Mouse (Mus musculus) Patski (cell line): ENCODE results near the gene Sptssa. TPM values are rescaled to one million over a fixed set of nuclear protein-coding genes. Genes with fewer than 3 reads are reported as not detected.
"Not testable (repeated sequence)": the region's sequence is repeated elsewhere in the genome, so short reads cannot be mapped to it uniquely, and the experiment has no call there.

Experiments
- ATAC-seq: fragments of 100-300 bp; one replicate; pipeline ENCODE4 v1.8.0; 2021
- CTCF ChIA-PET: fragments of 350-600 bp; sonication (Branson Sonifier 250); formaldehyde crosslinking; loops from one replicate; lab custom pipeline; 2022; ENCODE audit warnings: inconsistent platforms; lab: Charles Lee
- POLR2A ChIA-PET: fragments of 350-600 bp; sonication (Branson Sonifier 250); formaldehyde crosslinking; loops from one replicate; lab custom pipeline; 2022; ENCODE audit warnings: antibody characterized with exemption, inconsistent platforms; lab: Charles Lee
- DNase-seq: peaks from one replicate; pipeline ENCODE4 v3.0.0-alpha.2; 2011; ENCODE audit warnings: low read depth, low spot score
- H3K27me3 ChIP-seq: fragments of 371-371 bp; one replicate; pipeline ENCODE4 v1.5.1; 2021
- CTCF ChIP-seq: fragments of 100-300 bp; IDR thresholded peaks from one replicate; pipeline ENCODE4 v1.5.1; 2021
- in situ Hi-C: fragments of 300-500 bp; cut with MboI; formaldehyde crosslinking; loops from 3 replicates; pipeline ENCODE4 v1.11.1; 2018; ENCODE audit warnings: low pct_unique_long_range_greater_than_20kb, mixed read lengths
- polyA plus RNA-seq: library from polyadenylated mRNA; unstranded; gene quantifications from one replicate; pipeline ENCODE4 v1.2.3, GENCODE M21; 2021

Gene Sptssa
- polyA plus RNA-seq, 1 experiment from 2014 or later = 57.6 TPM

GRCm38 (mm10) chr12:54676709-54677108 is 20.3 kb upstream of the Sptssa start:
- POLR2A ChIA-PET = no interaction called here
- CTCF ChIA-PET = interaction anchor here (1.0 kb wide), 1 partner anchor 14 kb away, joined by 3 read pairs; no protein-coding TSS in a partner anchor
- in situ Hi-C loops = loop anchor here (10.0 kb wide), 1 partner anchor 102 kb away; no protein-coding TSS in a partner anchor

GRCm38 (mm10) chr12:54675396-54675795 is 19.0 kb upstream of the Sptssa start:
- ChIA-PET CTCF (no interaction called here), POLR2A (no interaction called here)
- in situ Hi-C loops = loop anchor here (10.0 kb wide), 1 partner anchor 101 kb away; no protein-coding TSS in a partner anchor
- peak; percentile 48 for TF ChIP-seq CTCF
- no peaks in the 10 kb centered on the region for H3K27me3 ChIP-seq
- ATAC-seq (no peak), DNase-seq (no peak)

More at GRCm38 (mm10) chr12:54676709-54677108, 20.3 kb upstream of the Sptssa start:
- no peak for TF ChIP-seq CTCF
- DNase-seq (no peak), ATAC-seq (no peak)
- H3K27me3 ChIP-seq = no peaks in the 10 kb centered on the region

DNA sequence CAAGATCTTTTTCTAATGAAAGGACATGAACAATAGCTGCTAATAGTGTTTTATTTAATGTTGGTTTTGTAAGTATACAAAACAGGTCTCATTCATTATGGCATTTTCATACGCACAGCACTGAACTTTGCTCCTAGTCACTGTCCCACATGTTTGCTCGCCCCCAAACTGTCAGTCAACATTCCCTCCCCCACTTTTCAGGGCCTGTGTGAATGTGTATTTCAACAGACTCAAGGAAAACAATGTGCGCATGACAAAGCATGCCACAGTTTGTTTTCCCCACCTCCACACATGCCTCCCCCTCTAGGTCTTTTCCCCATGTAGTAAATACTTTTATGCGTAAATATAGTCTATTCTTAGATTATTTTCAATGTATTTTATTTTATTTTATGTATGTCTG is 14.9 kb upstream of the Sptssa start:
- ATAC-seq = no peak

GRCm38 (mm10) chr12:54668141-54668540 is 11.8 kb upstream of the Sptssa start:
- DNase-seq = no peak
- ChIA-PET CTCF (interaction anchor here (1.1 kb wide), 1 partner anchor 21 kb away, joined by 3 read pairs; no protein-coding TSS in a partner anchor), POLR2A (no interaction called here)
- ATAC-seq = no peak
- in situ Hi-C loops = no loop called here
- no peak for TF ChIP-seq CTCF
- no peaks in the 10 kb centered on the region for H3K27me3 ChIP-seq

More for the DNA sequence above, 14.9 kb upstream of the Sptssa start:
- DNase-seq = no peak
- in situ Hi-C loops = loop anchor here (10.0 kb wide), 1 partner anchor 96 kb away; no protein-coding TSS in a partner anchor
- TF ChIP-seq CTCF = no peak
- no peaks in the 10 kb centered on the region for H3K27me3 ChIP-seq
- ChIA-PET POLR2A (no interaction called here), CTCF (interaction anchor here (0.8 kb wide), 1 partner anchor 12 kb away, joined by 3 read pairs; no protein-coding TSS in a partner anchor)

GRCm38 (mm10) chr12:54665526-54665925 is 9.2 kb upstream of the Sptssa start:
- DNase-seq = no peak
- ChIA-PET CTCF (no interaction called here), POLR2A (no interaction called here)
- no peaks in the 10 kb centered on the region for H3K27me3 ChIP-seq
- no peak for ATAC-seq
- in situ Hi-C loops = no loop called here
- no peak for TF ChIP-seq CTCF

- CTCF ChIA-PET, H3K27me3 ChIP-seq, in situ Hi-C loops, DNase-seq, ATAC-seq, POLR2A ChIA-PET: not testable (repeated sequence)
These were observed 5.1 kb upstream of the Sptssa start for GRCm38 (mm10) chr12:54661470-54661869.

GRCm38 (mm10) chr12:54659901-54660300 is 3.5 kb upstream of the Sptssa start:
- ATAC-seq = no peak
- in situ Hi-C loops = no loop called here
- H3K27me3 ChIP-seq = no peaks in the 10 kb centered on the region
- POLR2A ChIA-PET = no interaction called here
- DNase-seq = no peak
- CTCF ChIA-PET = no interaction called here
- TF ChIP-seq CTCF = no peak

GRCm38 (mm10) chr12:54658425-54659092 is 2.2 kb upstream of the Sptssa start:
- DNase-seq (no peak), ATAC-seq (no peak)
- no peak for TF ChIP-seq CTCF
- no peaks in the 10 kb centered on the region for H3K27me3 ChIP-seq
- in situ Hi-C loops = no loop called here
- ChIA-PET CTCF (no interaction called here), POLR2A (no interaction called here)

- POLR2A ChIA-PET = no interaction called here
- ATAC-seq (no peak), DNase-seq (no peak)
- CTCF ChIA-PET = no interaction called here
- in situ Hi-C loops = no loop called here
- no peaks in the 10 kb centered on the region for H3K27me3 ChIP-seq
- no peak for TF ChIP-seq CTCF
These were observed 1.6 kb upstream of the Sptssa start for GRCm38 (mm10) chr12:54657951-54658350.

DNA sequence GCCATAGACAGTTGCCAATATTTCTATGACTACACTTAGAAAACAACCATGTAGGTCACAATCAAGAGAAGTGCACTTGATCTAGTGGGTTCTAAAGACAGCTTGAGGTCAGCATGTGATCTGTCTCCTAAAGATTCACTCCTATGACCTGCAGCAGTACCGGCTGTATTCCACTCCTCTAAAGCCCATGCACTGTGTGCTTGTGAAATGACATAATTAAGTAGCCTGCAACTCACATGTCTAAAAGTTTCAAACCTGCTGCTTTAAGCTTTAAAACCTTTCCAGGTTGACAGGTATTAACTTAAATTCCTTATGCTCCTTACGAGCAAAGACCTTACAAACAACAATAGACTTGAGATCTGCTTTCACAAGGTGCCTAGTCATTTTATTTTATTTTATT is 853 bp upstream of the Sptssa start:
- DNase-seq (no peak), ATAC-seq (no peak)
- no peak for TF ChIP-seq CTCF
- in situ Hi-C loops = no loop called here
- POLR2A ChIA-PET = no interaction called here
- CTCF ChIA-PET = no interaction called here
- no peaks in the 10 kb centered on the region for H3K27me3 ChIP-seq

DNA sequence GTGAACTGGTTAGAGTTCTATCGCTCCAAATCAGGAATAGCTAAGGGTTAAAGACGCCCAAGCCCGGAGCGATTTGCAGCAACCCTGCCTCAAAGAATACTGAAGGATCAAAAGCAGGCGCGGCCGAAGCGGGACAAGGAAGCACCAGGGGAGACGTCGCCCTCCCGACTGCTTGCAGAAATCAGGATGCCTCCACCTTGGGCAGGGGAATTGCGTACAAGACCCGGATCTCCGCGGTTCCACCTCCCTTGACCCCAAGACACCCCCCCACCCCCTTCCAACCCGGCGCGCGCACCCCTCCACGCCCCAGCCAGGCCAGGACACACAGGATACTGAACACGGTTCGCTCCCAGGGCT is 356 bp downstream of the Sptssa start:
- TF ChIP-seq CTCF = no peak
- no peaks in the 10 kb centered on the region for H3K27me3 ChIP-seq
- CTCF ChIA-PET = no interaction called here
- DNase-seq (no peak), ATAC-seq (peak; percentile 13)
- in situ Hi-C loops = no loop called here
- POLR2A ChIA-PET = no interaction called here
